Comparison of ENCODE assay signal across 9 mouse cellular contexts in the genomic region with DNA sequence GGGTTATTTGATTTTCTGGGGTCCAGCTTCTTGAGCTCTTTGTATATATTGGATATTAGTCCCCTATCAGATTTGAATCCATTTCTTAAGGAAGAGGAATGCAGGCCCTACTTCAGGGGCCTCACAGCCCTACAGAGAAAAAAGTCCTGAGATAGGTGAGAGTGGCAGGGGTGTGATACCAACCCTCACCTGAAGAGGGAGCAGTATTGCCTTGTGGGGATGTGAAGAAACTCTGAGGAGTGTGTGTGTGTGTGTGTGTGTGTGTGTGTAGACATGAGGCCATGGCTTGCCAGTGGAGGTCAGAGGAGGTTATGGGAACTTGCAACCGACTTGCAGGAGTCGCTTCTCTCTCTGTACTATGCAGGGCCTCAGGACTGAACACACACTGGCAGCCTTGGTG.
A peak's percentile ranks its signal among the peaks of the same experiment; 100 is the strongest.
DNase-seq lines count a peak whose midpoint lies in the region; ATAC-seq and TF ChIP-seq lines count a peak whose summit lies in the region.
"Had no signal": no experiment of that assay in that cellular context is flagged by ENCODE, and none has a peak within 500 bp of the region (broad histone marks: within the 10 kb centered on the region; RNA-seq: fewer than 3 reads in every experiment).

No protein-coding gene starts in this region.

- H3K9me3 ChIP-seq in liver, embryonic 11.5 days (ENCODE audit: control insufficient read depth, low read length): no peaks in the 10 kb centered on the region
- no peaks in the 10 kb centered on the region for H3K9me3 ChIP-seq in heart, embryonic 11.5 days (replicated peaks; ENCODE audit: control insufficient read depth, low read length)
- H3K9me3 ChIP-seq: embryonic facial prominence, embryonic 13.5 days had no signal

- no peaks in the 10 kb centered on the region for H3K36me3 ChIP-seq in liver, embryonic 11.5 days (ENCODE audit: control insufficient read depth, insufficient read depth, low read length)
- no peaks in the 10 kb centered on the region for H3K36me3 ChIP-seq in heart, embryonic 11.5 days (ENCODE audit: control insufficient read depth, insufficient read depth, low read length)
- H3K36me3 ChIP-seq: embryonic facial prominence, embryonic 13.5 days had no signal

- H3K4me3 ChIP-seq in cerebellum, adult 2 months (replicated peaks; ENCODE audit: insufficient read depth, low read depth, low read length): no peak overlapping the region
- no peak overlapping the region for H3K4me3 ChIP-seq in liver, embryonic 11.5 days (ENCODE audit: low read depth, low read length)
- no peak overlapping the region for H3K4me3 ChIP-seq in bone marrow, adult 2 months (replicated peaks; ENCODE audit: control insufficient read depth, low read depth, low read length)
- H3K4me3 ChIP-seq in heart, embryonic 11.5 days (ENCODE audit: low read depth, low read length): no peak overlapping the region
- H3K4me3 ChIP-seq: embryonic facial prominence, embryonic 13.5 days had no signal

- ATAC-seq in liver, embryonic 11.5 days (replicated peaks; ENCODE audit: low FRiP score): no peak
- ATAC-seq in heart, embryonic 11.5 days (replicated peaks; ENCODE audit: insufficient number of reproducible peaks, low FRiP score, low TSS enrichment): no peak

- TF ChIP-seq CTCF in cerebellum, adult 2 months (IDR thresholded peaks at IDR 0.05; ENCODE audit: borderline replicate concordance, insufficient read depth, low read depth, low read length): peak; percentile 25; the same call in 1 of the 2 replicates
- TF ChIP-seq CTCF in bone marrow, adult 2 months (IDR thresholded peaks at IDR 0.05; ENCODE audit: control insufficient read depth, insufficient read depth, low read length): peak; percentile 35; the same call in 1 of the 2 replicates

- no peak overlapping the region for H3K9ac ChIP-seq in liver, embryonic 11.5 days (ENCODE audit: low read depth, low read length)
- H3K9ac ChIP-seq in heart, embryonic 11.5 days (ENCODE audit: low read depth, low read length): no peak overlapping the region
- H3K9ac ChIP-seq: embryonic facial prominence, embryonic 13.5 days had no signal

- TF ChIP-seq POLR2A in cerebellum, adult 2 months (IDR thresholded peaks at IDR 0.05; ENCODE audit: borderline replicate concordance, insufficient read depth, low read length): no peak
- TF ChIP-seq POLR2A in bone marrow, adult 2 months (IDR thresholded peaks at IDR 0.05; ENCODE audit: borderline replicate concordance, control insufficient read depth, low read depth, low read length): no peak

- no peak for DNase-seq in cerebellum, adult 2 months
- no peak for DNase-seq in cerebellum, adult 8-10 months
- DNase-seq in liver: peak; percentile 13
- DNase-seq in liver, embryonic 11.5 days (ENCODE audit: low spot score): no peak
- DNase-seq in naive thymus-derived CD4-positive, alpha-beta T cell, adult 2 months (ENCODE audit: low read depth): peak; percentile 26
- no peak for DNase-seq in urinary bladder, postnatal 10 days (ENCODE audit: low spot score)

- no peak overlapping the region for H3K4me2 ChIP-seq in liver, embryonic 11.5 days
- no peak overlapping the region for H3K4me2 ChIP-seq in heart, embryonic 11.5 days
- H3K4me2 ChIP-seq: embryonic facial prominence, embryonic 13.5 days had no signal

- whole genome bisulfite sequencing in cerebellum, adult 2 months: 79% methylated on average over 2 of the region's 2 CpGs
- 83% methylated on average over 2 of the region's 2 CpGs for WGBS in liver, embryonic 11.5 days
- WGBS in bone marrow, adult 2 months: 67% methylated on average over 2 of the region's 2 CpGs
- 85% methylated on average over 2 of the region's 2 CpGs for WGBS in heart, embryonic 11.5 days (ENCODE audit: insufficient replicate concordance)

- no peaks in the 10 kb centered on the region for H3K4me1 ChIP-seq in cerebellum, adult 2 months (ENCODE audit: control insufficient read depth, insufficient read depth, low read length)
- H3K4me1 ChIP-seq in liver, embryonic 11.5 days (replicated peaks; ENCODE audit: control insufficient read depth, insufficient read depth, low read length): no peaks in the 10 kb centered on the region
- H3K4me1 ChIP-seq in bone marrow, adult 2 months (ENCODE audit: control insufficient read depth, insufficient read depth, low read length): peaks cover 2% of the 10 kb centered on the region; the same call in 1 of the 2 replicates
- no peaks in the 10 kb centered on the region for H3K4me1 ChIP-seq in heart, embryonic 11.5 days (ENCODE audit: control insufficient read depth, insufficient read depth, low read length)
- H3K4me1 ChIP-seq: embryonic facial prominence, embryonic 13.5 days had no signal

- no peaks in the 10 kb centered on the region for H3K27me3 ChIP-seq in cerebellum, adult 2 months (ENCODE audit: control insufficient read depth, insufficient read depth, low read length)
- H3K27me3 ChIP-seq in liver, embryonic 11.5 days (replicated peaks; ENCODE audit: control insufficient read depth, insufficient read depth, low read length): no peaks in the 10 kb centered on the region; the same call in 1 of the 2 replicates
- H3K27me3 ChIP-seq in heart, embryonic 11.5 days (ENCODE audit: control insufficient read depth, insufficient read depth, low read length): no peaks in the 10 kb centered on the region

- no peak overlapping the region for H3K27ac ChIP-seq in cerebellum, adult 2 months (ENCODE audit: insufficient read depth, low read length)
- H3K27ac ChIP-seq in liver, embryonic 11.5 days (ENCODE audit: low read depth, low read length): no peak overlapping the region
- no peak overlapping the region for H3K27ac ChIP-seq in bone marrow, adult 2 months (ENCODE audit: control insufficient read depth, insufficient read depth, low read depth, low read length, poor library complexity)
- H3K27ac ChIP-seq in heart, embryonic 11.5 days (ENCODE audit: low read depth, low read length): no peak overlapping the region
- H3K27ac ChIP-seq: embryonic facial prominence, embryonic 13.5 days had no signal

Comparison
In these comparisons a context has a peak if more than half of its experiments do, and no peak if none do; other contexts are left out.
1. DNase-seq: peak in liver (single experiment) and naive thymus-derived CD4-positive, alpha-beta T cell, adult 2 months (single experiment); none in cerebellum, adult 2 months (0 of 2), cerebellum, adult 8-10 months (single experiment), liver, embryonic 11.5 days (single experiment) and urinary bladder, postnatal 10 days (single experiment).